Mouse (Mus musculus): ENCODE data around the gene Arpp19.

- TF ChIP-seq CTCF (IDR thresholded peaks at IDR 0.05; ENCODE audit: control insufficient read depth, insufficient read depth, insufficient replicate concordance, low read depth, low read length) (no peak), POLR2A (IDR thresholded peaks at IDR 0.05; ENCODE audit: control insufficient read depth, low read depth, low read length) (no peak)
These were observed 34.3 kb downstream of the Arpp19 start for GRCm38 (mm10) chr9:75071706-75072192.

All from testis, adult 2 months (tissue).